Mouse (Mus musculus): Measurements from ENCODE around the gene Bhlhe41. TPM values are rescaled to one million over a fixed set of nuclear protein-coding genes. Genes with fewer than 3 reads are reported as not detected.

Gene Bhlhe41
- 2.8 and 3.1 TPM in 2 replicates for polyA plus RNA-seq (2015; fragmentation: Nextera tagmentation; extraction: Ambion mirVana)

DNA sequence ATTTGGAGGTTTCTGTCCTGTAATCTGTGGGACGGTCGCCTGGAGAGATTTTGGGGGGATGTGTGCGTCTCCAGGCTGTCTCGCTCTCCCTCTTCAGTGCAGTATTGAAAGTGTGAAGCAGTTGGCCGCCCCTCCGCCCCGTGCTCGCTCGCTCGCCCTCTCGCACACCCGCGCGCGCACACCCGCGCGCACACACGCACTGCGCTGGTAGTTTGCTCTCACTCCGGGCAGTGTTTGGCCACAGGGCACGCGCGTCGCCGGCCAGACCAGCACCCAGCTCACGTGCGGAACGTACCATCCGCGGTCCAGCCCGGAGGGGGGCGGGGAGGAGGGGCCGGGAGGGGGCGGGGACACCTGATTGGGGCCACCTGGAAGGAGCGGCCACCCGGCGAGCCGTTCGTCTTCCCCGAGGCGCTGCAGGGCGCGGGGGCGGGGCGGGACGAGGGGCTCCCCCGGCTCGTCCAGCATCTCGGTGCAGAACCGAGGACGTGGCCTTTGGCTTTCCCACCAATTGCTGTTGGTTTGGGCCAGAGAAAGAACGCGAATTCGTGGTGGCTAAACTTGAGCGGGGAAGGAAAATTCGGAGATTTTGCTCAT is at the start of gene Bhlhe41:
Bhlhe41 (minus strand) TSS at position 270 of the 597 bp plus-strand sequence.

Other genes with a start within 250 kb of the Bhlhe41 start
- gene Tuba3b, start 249.8 kb downstream of the Bhlhe41 start, polyA plus RNA-seq (2015; fragmentation: Nextera tagmentation; extraction: Ambion mirVana): not detected in 2 replicates
- gene Rassf8, start 118.8 kb downstream of the Bhlhe41 start, polyA plus RNA-seq (2015; fragmentation: Nextera tagmentation; extraction: Ambion mirVana): 6.6 and 6.9 TPM in 2 replicates
- 77.1 and 77.4 TPM in 2 replicates for gene Sspn, start 66.1 kb upstream of the Bhlhe41 start, polyA plus RNA-seq (2015; fragmentation: Nextera tagmentation; extraction: Ambion mirVana)